Mouse (Mus musculus): ENCODE results near the gene Gcm1. TPM values are rescaled to one million over a fixed set of nuclear protein-coding genes. Genes with fewer than 3 reads are reported as not detected.

Gcm1 gene
- polyA plus RNA-seq (2014; fragmentation: Illumina TruSeq; extraction: RNeasy Lipid Tissue Mini Kit (QIAGEN cat#74804); ENCODE audit: low read depth, low replicate concordance), result not detected

DNA sequence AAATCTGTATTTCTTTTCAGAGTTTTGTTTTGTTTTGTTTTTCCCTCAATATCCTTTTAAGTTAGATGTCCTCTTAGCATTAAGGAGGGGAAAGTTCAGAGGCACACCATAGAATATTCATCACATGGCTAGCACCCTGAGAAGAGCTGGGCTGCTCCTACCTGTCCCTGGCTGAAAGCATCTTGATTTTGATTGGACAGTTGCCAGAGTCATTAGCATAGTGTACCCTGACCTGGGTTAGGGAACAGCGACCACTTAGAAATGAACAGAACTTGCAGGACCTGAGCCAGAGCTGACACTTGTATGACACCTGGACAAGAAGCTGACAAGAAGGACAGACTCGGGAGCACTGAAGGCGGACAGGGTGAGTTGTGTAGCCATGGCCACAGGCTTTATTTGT is at the start of gene Gcm1:
Gene Gcm1, plus strand, starts transcription at position 248 of the 400 bp plus-strand sequence.

DNA sequence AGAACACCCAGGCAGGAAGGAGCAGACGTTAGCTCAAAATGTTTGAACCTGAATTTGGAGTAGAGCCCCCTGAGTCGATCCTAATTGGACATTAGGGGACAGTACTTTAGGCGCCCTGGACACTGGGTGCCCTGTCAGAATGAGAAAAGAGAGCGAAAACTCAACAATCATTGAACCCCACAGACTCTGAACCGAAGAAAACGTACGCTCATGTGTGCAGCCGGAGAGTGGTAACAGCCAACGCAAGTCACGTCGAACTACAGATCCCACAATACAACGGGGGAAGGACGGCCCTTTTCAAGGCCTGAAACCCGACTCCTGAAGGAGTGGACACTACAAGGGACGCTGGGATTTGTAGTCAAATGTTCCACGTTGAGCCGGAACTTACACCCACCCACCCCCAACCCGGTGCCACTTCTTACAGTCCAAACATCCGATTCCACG is 57.1 kb downstream of the Gcm1 start, which contains the start of the genes Fbxo9 and Ick:
Gene Fbxo9, minus strand, starts transcription at position 270 of the 444 bp plus-strand sequence.
Gene Ick, plus strand, starts transcription at position 397 of the 444 bp plus-strand sequence.

Other genes starting within 250 kb of the Gcm1 start
- gene Elovl5, start 134.6 kb upstream of the Gcm1 start, polyA plus RNA-seq (2014; fragmentation: Illumina TruSeq; extraction: RNeasy Lipid Tissue Mini Kit (QIAGEN cat#74804); ENCODE audit: low read depth, low replicate concordance), result 99.5 TPM
- 27.8 TPM for gene Fbxo9, start 57.1 kb downstream of the Gcm1 start, polyA plus RNA-seq (2014; fragmentation: Illumina TruSeq; extraction: RNeasy Lipid Tissue Mini Kit (QIAGEN cat#74804); ENCODE audit: low read depth, low replicate concordance)
- gene Ick, start 57.3 kb downstream of the Gcm1 start, polyA plus RNA-seq (2014; fragmentation: Illumina TruSeq; extraction: RNeasy Lipid Tissue Mini Kit (QIAGEN cat#74804); ENCODE audit: low read depth, low replicate concordance), result 19.0 TPM
- gene Gsta4, start 130.8 kb downstream of the Gcm1 start, polyA plus RNA-seq (2014; fragmentation: Illumina TruSeq; extraction: RNeasy Lipid Tissue Mini Kit (QIAGEN cat#74804); ENCODE audit: low read depth, low replicate concordance), result 42.4 TPM
- 1.8 TPM for gene Gsta1, start 178.7 kb downstream of the Gcm1 start, polyA plus RNA-seq (2014; fragmentation: Illumina TruSeq; extraction: RNeasy Lipid Tissue Mini Kit (QIAGEN cat#74804); ENCODE audit: low read depth, low replicate concordance)
- not detected for gene Gm3776, start 205.2 kb downstream of the Gcm1 start, polyA plus RNA-seq (2014; fragmentation: Illumina TruSeq; extraction: RNeasy Lipid Tissue Mini Kit (QIAGEN cat#74804); ENCODE audit: low read depth, low replicate concordance)
- not detected for gene Gm10639, start 238.0 kb downstream of the Gcm1 start, polyA plus RNA-seq (2014; fragmentation: Illumina TruSeq; extraction: RNeasy Lipid Tissue Mini Kit (QIAGEN cat#74804); ENCODE audit: low read depth, low replicate concordance)

All from testis, adult 10 weeks (tissue).